Mouse (Mus musculus) telencephalon, adult 2 months (tissue): ENCODE data around the gene Senp1.

Experiments used
- DNase-seq: peaks from one replicate; pipeline ENCODE4 v3.0.0-alpha.2; 2011; ENCODE audit warnings: low read depth, low spot score

Senp1 gene

GRCm38 (mm10) chr15:98093121-98094011 is at the start of gene Senp1:
Senp1 (minus strand) TSS chr15:98093744.
- peak; percentile 91 for DNase-seq

DNA sequence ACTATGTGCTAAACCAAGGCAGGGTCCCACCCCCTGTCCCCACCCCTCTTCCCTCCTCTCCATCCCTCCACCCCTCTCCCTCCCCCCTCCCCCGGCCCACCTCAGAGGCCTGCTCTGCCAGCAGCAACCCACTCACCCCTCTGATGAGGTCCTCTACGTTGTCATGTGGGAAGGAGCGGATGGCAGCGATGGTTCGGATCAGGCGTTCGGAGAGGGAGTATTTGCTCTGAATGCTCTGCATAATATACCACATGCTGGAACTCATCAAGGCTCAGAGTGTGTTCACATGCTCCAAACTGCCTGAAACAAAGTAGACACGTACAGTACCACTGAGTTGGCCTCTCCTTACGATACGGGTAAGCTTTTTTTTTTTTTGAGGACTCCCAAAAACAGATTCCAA is 49.0 kb upstream of the Senp1 start:
- DNase-seq = no peak

DNA sequence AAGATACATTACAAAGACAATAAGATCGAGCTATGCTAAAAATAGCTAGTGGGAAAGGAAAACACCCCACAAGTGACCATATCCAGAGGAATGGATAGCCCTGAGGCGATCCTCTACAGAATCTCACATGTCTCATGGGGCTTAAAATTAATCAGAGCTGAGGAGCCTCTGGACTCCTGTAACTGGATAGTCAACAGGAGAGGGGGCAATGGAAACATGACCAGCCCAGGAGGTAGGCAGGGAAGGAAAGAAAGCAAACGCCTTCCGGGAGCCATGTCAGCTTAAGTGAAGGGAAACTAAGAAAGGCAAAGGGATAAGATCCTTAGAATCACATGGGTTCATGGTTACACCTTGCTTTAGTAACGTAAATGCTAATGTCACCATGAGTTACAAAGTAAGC is 47.3 kb upstream of the Senp1 start:
- no peak for DNase-seq

- DNase-seq = no peak
Measured at GRCm38 (mm10) chr15:98139763-98140162, 46.2 kb upstream of the Senp1 start.

DNA sequence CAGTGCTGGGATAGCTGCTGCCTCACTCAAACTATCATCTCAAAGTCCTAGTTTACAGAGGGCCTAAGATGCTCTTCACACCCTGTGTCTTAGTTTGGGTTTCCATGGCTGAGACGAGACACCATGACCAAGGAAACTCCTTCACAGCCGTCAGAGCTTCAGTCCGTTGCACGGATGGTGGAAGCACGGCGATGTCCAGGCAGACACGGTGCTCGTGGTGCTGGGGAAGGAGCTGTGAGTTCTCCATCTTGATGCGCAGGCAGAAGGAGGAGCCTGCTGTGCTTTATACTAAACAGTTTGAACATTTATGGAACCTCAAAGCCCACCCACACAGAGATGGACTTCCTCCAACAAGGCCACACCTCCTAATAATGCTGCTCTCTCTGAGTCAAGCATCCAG is 43.3 kb upstream of the Senp1 start:
- no peak for DNase-seq

DNA sequence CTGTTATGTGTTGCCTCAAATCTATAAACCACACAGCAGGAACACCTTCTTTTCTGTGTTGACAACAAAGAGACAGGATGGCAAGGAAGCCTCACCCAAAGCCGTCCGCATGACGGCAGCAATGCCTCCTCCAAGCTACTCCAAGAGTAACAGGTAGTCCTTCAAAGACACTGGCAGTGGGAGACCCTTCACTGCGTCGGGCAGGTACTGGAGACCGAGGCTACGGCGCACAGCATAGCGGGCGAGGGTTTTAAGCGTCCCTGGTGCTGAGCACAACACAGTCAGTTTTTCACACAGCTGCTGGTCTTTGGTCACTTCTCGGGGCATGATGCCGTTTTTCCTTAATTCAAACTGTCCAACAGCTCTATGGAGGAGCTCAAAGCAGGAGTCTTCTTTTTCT is 42.1 kb upstream of the Senp1 start:
- no peak for DNase-seq

DNA sequence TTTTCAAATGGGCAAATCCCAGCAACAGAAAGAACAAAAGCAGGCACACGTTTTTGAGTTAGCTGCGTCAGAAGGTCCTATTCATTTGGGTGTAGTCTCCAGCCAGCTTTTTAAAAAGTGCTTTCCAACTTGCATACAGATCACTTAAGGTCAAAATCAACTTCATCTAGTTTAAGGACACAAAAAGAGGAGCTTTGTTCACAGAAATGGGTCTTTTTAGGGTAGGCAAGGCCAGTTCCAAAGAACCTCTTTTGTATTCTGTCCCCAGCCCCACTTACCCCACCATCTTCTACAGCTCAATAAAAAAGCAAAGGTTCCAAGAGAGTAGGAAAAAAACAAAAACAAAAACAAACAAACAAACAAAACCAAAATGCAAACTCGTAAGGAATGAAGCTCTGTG is 41.1 kb upstream of the Senp1 start:
- no peak for DNase-seq

DNA sequence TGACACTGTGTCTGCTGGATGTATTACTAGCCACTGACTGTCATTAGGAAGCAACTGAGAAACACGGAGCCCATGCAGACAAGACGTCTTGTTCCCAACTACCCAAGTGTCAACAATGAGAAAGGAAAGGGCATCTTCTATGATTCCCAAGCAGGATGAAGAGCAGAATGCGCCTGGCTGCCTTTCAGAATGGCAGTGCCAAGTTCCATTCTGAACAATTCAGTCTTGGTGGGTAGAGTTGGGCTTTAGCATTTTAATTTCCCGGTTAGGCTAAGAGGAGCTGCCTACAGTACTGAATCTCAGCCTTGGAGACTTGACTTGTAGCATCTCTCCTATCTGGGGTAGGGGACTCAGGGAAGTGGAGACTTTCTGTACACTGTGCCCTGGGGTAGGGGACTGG is 40.5 kb upstream of the Senp1 start:
- DNase-seq = no peak

- no peak for DNase-seq
Measured at GRCm38 (mm10) chr15:98133471-98133870, 39.9 kb upstream of the Senp1 start.

- DNase-seq = no peak
Measured at GRCm38 (mm10) chr15:98131942-98132655, 38.6 kb upstream of the Senp1 start.

DNA sequence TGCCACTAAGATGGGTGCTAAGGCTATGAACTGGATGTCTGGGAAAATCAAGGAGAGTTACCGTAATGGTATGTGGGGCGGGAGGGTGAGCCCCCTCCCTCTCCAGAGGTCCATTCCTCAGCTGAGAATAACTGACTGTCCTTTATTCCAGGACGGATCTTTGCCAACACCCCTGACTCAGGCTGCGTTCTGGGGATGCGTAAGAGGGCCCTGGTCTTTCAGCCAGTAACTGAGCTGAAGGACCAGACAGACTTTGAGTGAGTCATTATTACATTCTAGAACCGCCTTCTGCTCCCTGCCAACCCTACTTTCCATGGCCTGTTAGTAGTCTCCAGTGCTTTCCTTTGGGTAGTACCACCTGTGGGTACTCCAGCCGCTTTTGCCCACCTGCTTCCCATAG is 37.9 kb upstream of the Senp1 start:
- DNase-seq = no peak

GRCm38 (mm10) chr15:98131001-98131400 is 37.5 kb upstream of the Senp1 start:
- DNase-seq = no peak

DNA sequence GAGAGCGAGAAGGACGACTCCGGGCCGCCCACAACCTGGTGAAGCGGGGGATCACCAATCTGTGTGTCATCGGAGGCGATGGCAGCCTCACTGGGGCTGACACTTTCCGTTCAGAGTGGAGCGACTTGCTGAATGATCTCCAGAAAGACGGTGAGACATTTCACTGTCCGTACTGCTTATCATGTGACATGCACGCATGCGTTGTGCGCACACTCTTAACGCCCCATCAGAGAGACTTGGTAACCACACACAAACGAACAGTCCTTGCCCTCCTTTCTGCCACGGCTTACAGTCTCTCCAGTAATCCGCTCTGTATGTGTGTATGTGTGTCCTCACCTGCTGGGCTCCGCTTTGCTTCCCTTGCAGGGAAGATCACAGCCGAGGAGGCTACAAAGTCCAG is 27.3 kb upstream of the Senp1 start:
- DNase-seq = no peak

DNA sequence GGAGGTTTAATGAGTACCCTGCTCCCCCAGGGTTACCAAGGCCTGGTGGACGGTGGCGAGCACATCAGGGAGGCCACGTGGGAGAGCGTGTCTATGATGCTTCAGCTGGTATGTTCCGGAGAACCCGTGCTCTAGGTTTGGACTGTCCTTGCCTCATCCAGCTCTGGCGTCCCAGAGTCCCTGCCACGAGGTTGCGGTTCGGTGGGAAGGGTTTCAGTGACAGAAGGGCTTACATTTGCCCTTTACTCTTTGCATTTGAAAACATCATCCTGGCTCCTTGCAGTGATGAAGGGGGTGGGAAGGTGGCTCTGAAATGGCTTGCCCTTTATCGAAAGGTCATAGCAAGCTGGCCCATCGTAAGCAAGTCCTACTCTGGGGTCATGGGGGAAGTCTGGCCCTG is 25.8 kb upstream of the Senp1 start:
- no peak for DNase-seq

DNA sequence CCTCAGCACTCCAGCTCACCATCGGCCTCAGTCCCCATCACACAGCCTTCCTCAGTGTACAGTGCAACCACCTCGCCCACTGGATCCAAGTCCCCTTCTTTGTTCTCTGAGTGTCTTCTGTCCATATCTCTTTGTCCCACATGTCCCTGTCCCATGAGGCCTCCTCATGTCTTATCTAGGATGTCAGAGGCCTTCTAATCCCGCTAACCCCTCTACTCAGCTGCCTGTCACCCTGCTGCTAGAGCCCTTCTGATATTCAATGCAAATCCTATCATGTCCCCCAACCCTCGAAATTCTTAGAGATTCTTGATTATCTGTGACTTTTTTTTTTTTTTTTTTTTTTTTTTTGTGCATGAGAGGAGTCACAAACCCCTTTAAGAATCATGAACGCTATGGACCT is 22.7 kb upstream of the Senp1 start:
- DNase-seq = no peak

DNA sequence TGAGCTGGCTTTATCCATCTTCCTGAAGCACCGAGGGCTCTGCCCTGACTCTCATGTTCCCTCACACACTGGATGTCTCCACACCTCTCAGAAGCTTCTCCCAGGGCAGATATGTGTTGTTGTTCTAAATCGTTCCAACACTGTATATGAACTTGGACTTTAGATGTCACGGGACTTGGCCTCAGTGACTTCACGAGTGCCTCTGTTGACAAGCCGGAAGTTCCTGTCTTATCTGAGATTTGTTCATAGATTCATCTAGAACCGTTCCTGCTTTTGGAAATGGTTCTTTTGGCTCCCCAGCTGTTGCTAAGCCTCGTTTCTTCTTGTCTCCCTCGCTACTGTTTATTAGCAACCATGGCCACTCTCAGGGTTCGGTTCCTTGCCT is 22.2 kb upstream of the Senp1 start:
- no peak for DNase-seq

DNA sequence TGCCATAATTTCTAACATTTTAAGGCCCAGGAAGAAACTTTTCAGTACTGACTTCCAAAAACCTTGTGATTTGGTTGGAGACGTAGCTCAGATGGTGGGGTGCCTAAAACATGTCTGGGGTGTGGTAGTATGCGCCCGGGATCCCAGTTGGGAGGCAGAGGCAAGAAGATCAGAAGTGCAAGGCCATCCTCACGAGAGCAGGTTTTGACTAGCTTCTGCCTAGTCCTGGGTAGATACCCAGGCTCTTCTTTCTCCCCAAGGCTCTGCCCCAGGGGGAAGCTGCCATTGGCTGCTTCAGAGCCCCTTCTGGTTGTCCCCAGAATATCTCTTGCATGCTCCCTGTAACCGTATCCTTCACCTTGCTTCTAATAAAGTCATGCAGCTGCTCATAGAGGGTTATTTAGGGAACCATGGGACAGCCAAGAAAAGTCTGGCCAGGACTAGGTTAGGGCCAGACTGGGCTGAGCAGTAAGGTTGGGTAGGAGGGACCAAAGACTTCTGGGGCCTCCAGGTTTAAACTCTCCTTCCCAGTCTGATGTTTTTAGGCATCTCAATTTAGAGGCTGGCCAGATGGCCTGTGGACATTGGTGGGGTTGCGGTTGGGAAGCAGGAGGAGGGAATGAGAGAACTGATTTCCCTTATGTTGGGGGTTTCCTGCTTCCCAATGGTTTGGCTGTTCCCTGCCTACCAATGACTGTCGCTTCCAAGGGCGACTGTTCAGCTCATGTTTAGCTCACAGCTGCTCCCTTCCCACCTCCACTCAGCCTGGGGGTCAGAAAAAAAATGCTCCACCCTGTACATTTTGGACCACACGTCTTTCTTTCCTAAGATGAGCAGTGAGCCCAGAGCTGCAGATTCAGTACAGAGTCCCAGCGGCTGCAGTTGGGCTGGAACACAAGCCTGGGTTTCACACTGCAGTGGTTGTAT is 21.6 kb upstream of the Senp1 start:
- no peak for DNase-seq

DNA sequence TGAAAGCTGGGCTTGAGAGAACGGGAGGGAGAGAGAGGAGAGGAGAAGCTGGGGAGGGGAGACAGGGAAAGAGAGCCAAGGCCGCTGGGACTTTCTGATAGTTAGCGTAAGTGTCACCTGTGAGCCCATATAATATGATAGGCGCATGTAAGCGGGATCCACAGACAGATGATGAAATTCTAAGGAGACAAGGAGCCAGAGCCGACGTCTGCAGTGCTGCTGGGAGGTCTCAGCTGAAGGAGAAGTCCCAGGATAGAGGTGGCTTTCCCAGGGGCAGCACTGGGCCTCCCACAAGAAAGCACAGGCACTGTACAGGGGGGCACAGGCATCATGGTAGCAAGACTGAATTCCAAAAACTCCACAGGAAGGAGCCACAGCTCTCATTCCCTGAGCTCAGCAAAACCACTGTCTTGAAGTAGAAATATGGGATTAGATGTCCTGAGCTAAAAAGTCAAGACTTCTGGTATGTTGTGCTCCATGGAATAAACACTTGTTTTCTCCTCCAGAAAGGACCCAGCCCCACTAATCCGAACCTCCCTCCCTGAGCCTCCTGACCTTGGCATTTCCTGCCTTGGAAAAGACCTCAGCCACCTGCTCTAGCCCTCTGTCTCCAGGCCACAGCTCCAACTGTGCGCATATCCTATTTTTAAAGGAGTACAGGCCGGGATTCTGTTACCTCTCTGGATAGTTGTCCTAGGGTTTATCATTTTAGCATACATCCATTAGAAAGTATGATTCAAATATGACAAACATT is 20.7 kb upstream of the Senp1 start:
- DNase-seq = no peak

GRCm38 (mm10) chr15:98111791-98112190 is 18.2 kb upstream of the Senp1 start:
- DNase-seq = no peak

DNA sequence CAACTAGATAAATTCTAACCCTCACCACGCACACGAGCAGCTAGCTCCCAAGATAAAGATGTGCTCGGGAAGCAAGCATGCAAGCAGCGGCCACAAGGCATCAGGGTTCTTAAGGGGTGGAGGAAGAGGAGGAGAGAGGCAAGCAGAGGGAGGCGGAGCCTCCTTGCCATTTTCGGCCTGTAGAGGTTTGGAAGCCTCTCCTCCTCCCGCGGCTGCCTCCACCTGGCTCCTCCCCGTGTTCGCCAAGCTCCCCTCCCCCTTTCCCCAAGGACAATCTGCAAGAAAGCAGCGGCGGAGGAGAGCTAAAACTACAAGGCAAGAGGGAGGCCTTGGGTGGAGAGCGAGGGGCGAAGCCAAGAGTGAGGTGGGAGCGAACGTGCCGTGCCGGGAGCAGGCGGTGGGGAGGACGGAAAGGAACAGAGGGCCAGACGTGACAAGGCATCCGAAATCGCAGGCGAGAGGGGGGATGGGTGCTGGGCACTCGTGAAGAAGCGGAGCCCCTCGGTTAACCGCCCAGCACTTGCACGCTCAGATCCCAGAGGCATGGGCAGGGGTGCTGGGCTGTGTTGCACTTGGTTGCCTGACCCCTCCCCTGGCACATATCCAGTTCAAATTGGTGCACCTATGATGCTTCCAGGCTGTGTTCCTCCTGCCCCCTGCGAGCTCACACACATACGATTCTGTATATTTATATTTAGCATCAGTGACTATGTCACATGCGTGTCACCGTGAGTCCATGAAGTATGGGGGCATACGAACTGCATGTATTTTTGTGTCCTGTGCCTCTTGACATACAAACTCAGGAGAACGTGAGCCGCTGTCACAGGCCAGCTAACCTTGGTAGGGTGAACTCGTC is 15.0 kb upstream of the Senp1 start:
- peak; percentile 94 for DNase-seq
